Mouse (Mus musculus) embryonic fibroblast, embryonic 13.5 days (primary cell): ENCODE measurements around the gene Chchd3. TPM values are rescaled to one million over a fixed set of nuclear protein-coding genes. Genes with fewer than 3 reads are reported as not detected.

ENCODE experiments used
- H3K27ac ChIP-seq: 2 replicates; pipeline ENCODE4 v1.5.1; 2012; ENCODE audit warnings: low read length, control low read depth, inconsistent platforms; ENCODE audit not compliant: insufficient read depth
- H3K4me1 ChIP-seq: 2 replicates; pipeline ENCODE4 v1.6.1; 2011; ENCODE audit warnings: low read length; ENCODE audit not compliant: control insufficient read depth, insufficient read depth
- H3K4me3 ChIP-seq: 2 replicates; pipeline ENCODE4 v1.5.1; 2011; ENCODE audit warnings: mild to moderate bottlenecking, control low read depth, low read length; ENCODE audit not compliant: insufficient read depth
- CTCF ChIP-seq: IDR thresholded peaks from 2 replicates; pipeline ENCODE4 v1.5.1; 2011; ENCODE audit warnings: mild to moderate bottlenecking, control low read depth, low read length, moderate library complexity, borderline replicate concordance; ENCODE audit not compliant: insufficient read depth
- POLR2A ChIP-seq: IDR thresholded peaks from 2 replicates; pipeline ENCODE4 v1.6.1; 2011; ENCODE audit warnings: low read depth, mild to moderate bottlenecking, control low read depth, low read length, moderate library complexity
- polyA plus RNA-seq: library from polyadenylated mRNA; stranded (reverse); fragments of >200 nt; gene quantifications from 2 replicates; pipeline ENCODE4 v1.2.4, GENCODE M21; 2011; ENCODE audit warnings: low read depth; ENCODE audit not compliant: missing spikeins, insufficient read length

The Chchd3 gene
- polyA plus RNA-seq, result 80.1 and 108 TPM in 2 replicates

DNA sequence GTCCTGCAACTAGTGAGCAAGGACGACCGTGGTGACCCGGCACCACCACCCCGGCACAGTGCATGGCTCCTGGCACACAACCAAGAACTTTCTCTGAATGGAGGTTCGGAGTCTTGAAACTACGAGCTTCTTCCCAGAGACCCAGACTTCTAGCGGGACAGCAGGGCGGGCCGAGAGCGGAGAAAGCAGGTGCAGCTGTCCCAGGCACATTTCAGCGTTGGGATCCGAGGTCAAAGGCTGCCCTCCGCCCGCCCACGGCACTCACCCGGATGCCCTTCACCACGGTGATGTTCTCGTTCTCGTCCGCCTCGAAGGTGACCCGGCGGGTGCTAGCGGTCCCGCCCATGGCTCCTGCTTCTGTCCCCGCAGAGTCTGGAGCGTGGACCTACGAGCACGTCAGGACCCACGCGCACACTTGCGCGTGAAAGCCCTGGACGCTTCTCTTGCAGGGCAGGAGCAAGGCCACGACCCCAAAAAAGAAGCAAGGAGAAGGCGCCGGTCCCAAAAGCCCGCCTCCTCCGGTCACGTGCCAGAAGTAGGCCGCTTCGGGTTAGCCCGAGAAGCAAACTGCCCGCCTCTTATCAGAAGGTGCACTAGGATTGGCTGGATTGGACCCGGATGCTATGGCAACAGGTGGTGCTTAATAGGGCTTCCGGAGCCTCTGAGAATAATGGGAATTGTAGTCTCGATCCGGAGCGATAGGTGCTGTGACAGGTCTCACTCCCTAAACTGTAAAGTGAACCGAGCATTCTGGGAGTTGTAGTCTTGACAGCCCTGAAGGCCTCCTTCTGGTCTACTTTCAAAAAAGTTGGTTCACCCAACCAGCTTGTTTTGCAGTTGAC lies at the start of gene Chchd3:
Gene Chchd3 (minus strand): TSS at position 526 of the 842 bp plus-strand sequence.
- peak; percentile 55 for TF ChIP-seq POLR2A
- TF ChIP-seq CTCF, result no peak
- H3K27ac ChIP-seq, result no peak within 1 kb of the TSS
- H3K4me3 ChIP-seq, result peak within 1 kb of the TSS; percentile 92
- H3K4me1 ChIP-seq, result no peaks in the 10 kb centered on the region

GRCm38 (mm10) chr6:33104661-33105060 lies 44.6 kb upstream of the Chchd3 start:
- Histone ChIP-seq H3K4me3 (no peak overlapping the region), H3K27ac (no peak overlapping the region), H3K4me1 (no peaks in the 10 kb centered on the region)
- no peak for TF ChIP-seq CTCF
- TF ChIP-seq POLR2A, result no peak

DNA sequence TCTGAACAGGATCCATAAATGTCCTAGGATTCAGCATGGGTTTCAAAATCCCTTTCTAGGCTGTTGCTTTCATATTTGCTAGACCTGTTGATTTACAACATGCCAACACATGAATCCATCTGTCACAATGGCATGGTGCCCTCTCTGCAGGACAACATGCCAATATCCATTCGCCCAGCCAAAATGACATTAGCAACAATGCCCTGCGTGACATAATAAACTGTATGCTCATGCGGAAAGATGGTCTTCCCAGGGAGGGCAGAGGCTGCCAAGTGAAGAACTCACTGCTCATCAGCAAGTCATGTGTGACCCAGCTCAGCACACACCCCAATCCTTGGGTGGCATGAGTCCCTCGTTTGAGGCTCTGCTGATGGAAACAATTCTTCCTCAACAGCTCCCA lies 38.8 kb upstream of the Chchd3 start:
- no peak overlapping the region for H3K27ac ChIP-seq
- no peaks in the 10 kb centered on the region for H3K4me1 ChIP-seq
- H3K4me3 ChIP-seq, result no peak overlapping the region
- TF ChIP-seq POLR2A (no peak), CTCF (no peak)

GRCm38 (mm10) chr6:33094671-33095233 lies 34.7 kb upstream of the Chchd3 start:
- H3K4me1 ChIP-seq, result no peaks in the 10 kb centered on the region
- H3K27ac ChIP-seq, result no peak overlapping the region
- TF ChIP-seq CTCF, result no peak
- TF ChIP-seq POLR2A, result no peak
- no peak overlapping the region for H3K4me3 ChIP-seq

DNA sequence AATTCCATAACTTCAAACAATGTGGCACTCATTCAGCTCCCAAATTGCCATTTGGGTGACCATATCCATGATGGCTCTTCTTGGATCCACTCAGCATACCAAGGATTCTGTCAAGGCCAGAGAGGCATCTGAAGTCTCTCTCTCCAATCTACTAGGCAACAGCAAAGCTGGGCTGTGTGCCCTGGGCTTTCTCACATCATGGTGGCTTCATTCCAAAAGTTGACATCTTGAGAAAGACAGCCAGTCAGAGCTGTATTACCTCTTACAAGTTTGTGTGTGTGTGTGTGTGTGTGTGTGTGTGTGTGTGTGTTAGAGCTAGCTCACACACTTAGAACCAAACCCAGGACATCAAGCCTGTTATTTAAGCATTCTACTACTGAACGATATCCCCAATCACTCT lies 20.1 kb upstream of the Chchd3 start:
- TF ChIP-seq POLR2A, result no peak
- TF ChIP-seq CTCF, result no peak
- Histone ChIP-seq H3K4me3 (no peak overlapping the region), H3K27ac (no peak overlapping the region), H3K4me1 (no peaks in the 10 kb centered on the region)

- H3K27ac ChIP-seq, result no peak overlapping the region
- no peak for TF ChIP-seq CTCF
- no peak for TF ChIP-seq POLR2A
- no peaks in the 10 kb centered on the region for H3K4me1 ChIP-seq
- H3K4me3 ChIP-seq, result no peak overlapping the region
Observed at GRCm38 (mm10) chr6:33078260-33078936, 18.3 kb upstream of the Chchd3 start.

GRCm38 (mm10) chr6:33066462-33066861 lies 6.4 kb upstream of the Chchd3 start:
- no peaks in the 10 kb centered on the region for H3K4me1 ChIP-seq
- no peak for TF ChIP-seq POLR2A
- no peak for TF ChIP-seq CTCF
- H3K27ac ChIP-seq, result no peak overlapping the region
- no peak overlapping the region for H3K4me3 ChIP-seq

DNA sequence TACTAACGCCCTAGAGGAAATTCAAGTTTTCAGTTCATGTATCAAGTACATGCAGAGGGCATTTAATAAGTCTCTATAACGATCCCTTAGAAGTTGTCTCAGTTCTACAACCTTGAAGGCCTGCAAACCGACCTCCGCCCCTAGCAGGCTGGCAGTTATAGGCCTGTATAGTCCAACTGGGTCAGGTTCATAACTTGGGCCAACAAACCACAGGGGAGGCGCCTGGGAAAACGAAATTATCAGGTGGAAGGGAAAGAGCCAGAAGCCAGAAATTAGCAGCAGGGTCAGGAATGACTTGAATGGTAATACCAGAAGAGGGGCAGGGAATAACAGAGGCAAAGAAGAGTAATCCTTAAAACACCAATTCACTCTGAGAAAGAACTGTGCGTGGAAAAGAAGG lies 784 bp downstream of the Chchd3 start:
- peak overlapping the region; percentile 92 for H3K4me3 ChIP-seq
- H3K27ac ChIP-seq, result no peak overlapping the region
- TF ChIP-seq CTCF (no peak), POLR2A (no peak)
- no peaks in the 10 kb centered on the region for H3K4me1 ChIP-seq

GRCm38 (mm10) chr6:33056392-33056791 lies 3.7 kb downstream of the Chchd3 start:
- Histone ChIP-seq H3K4me3 (no peak overlapping the region), H3K27ac (no peak overlapping the region), H3K4me1 (no peaks in the 10 kb centered on the region)
- TF ChIP-seq POLR2A, result no peak
- TF ChIP-seq CTCF, result no peak
